Mouse (Mus musculus) spleen, postnatal 36 days (tissue): ENCODE data around the gene Gpr83.

Experiments used
- DNase-seq, 2 experiments: peaks; one replicate each; pipeline ENCODE4 v3.0.0; 2022; ENCODE audit warnings: low spot score in 2 of 2, mixed read lengths in 1 of 2

Gene Gpr83

DNA sequence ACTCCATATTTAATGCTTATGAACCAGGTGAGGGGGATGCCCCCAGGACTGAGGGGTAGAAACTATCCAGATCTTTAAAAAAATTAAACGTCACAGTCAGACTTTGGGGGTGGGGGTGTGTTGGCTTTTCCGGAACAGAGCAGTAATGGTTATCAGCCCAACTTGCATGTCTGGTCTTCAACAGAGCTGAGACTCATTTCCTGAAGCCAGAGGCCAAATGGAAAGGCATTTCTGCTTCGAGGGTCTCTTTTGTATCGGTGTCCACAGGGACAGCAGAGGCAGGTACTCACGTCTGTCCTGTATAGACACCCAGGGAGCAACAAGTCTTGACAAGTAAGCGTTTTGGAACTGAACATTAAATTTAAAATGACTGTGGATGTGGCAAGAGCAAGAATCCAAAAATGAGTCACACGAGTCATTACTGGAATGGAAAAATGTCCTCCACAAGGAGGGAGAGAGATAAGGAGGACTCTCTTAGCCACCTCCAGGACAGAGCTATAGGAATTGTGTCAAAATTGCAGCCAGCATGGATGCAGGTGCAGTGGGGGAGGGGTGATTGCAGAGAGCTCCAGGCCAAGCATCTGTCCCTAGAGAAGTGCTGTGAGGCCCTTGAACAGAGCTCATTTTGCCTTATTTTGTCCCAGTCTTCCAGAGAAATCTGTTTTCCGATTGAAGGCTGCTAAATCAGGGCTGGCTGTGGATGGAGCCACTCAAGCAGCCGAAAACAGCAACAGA, 44.9 kb downstream of the Gpr83 start:
- DNase-seq = no peak

DNA sequence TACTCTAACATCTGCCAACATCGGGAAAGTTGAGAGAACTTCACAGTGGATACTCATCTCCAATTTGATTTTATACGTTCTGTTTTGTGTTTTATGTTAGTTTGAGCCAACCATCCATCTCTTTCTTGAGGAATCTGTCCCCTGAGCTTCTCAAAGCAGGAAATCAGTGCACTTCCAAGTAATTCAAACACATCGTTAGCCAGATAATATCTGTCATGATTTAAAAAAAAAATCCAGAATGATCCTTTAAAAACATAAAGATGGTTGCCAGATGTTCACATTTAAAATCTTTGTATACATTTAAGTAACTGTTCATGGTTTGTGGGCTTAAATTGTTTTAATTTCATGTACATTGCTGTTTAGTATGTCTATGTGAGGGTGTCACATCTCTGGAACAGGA, 45.9 kb downstream of the Gpr83 start:
- DNase-seq = no peak

DNA sequence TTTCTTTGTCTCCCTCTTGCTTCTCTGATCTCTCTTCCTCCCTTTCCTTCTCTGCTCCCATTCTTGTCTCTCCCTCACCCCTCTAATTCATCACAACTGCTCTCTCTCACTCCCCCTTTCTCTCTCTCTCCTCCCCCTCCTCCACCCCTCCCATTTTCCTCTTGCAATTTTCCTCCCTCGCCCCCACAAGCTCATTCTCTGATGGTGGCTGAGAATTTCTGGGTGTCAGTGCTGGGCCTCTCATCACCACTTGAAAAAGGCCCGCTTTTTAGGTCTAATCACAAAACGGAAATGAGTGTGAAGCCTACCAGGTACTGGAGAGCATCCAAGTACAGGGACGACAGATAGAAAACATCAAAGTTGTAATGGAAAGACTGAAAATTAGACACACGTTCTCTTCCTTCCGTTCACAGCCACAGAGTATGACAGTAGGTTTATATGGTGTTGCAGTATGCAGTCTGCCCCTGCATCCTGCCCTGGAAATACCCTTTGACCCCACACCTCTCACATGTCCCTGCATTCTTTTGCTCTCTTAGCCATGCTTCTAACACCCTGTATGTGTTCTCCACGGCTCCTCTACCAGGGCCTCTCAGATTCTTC, 47.9 kb downstream of the Gpr83 start:
- DNase-seq = no peak

DNA sequence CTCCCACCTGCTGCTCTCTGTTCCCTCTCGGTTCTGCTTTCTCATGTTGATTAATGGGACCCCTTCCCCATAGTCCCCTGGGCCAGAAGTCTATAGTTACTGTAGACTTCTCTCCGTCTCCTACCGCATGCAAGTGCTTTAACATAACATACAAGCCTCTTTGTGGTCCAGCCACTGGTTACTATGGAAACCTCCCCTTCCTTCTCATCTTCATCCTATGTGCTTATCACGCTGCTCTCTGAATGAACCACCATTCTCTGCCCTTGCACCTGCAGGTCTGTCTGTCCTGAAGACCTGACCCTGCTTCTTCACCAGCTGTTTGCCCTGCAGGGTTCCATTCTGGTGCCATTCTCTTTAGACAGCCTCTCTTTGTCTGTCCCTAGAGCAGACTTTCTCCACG, 50.0 kb downstream of the Gpr83 start:
- DNase-seq = no peak

DNA sequence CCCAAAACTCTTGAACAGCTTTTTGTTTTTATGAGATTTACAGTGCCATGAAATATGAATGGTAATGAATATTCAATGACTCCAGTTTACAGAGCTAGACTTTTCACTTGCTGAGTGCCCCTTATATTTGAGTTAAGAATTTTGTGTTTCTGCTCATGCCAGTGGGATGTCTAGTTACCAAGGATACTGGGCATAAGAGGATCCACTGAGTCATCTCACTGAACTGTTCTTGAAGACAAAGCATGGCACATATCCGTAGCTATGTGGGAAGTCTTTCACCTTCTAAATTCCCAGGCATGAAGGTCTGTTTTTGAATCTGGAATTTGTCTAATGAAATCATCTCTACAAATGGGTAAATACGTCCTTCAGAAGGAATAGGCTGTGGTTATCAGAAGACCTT, 52.0 kb downstream of the Gpr83 start:
- no peak for DNase-seq

DNA sequence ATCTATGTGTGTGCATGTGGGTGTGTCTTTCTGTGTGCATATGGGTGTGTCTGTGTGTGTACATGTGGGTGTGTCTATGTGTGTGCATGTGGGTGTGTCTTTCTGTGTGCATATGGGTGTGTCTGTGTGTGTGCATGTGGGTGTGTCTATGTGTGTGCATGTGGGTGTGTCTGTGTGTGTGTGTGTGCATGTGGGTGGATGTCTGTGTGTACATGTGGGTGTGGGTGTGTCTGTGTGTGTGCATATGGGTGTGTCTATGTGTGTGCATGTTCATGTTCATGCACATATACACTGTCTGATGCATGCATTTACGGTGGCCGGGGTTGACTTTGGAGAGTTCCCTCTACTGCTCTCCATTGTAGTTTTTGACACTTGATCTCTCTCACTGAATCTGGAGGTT, 57.7 kb downstream of the Gpr83 start:
- no peak for DNase-seq

DNA sequence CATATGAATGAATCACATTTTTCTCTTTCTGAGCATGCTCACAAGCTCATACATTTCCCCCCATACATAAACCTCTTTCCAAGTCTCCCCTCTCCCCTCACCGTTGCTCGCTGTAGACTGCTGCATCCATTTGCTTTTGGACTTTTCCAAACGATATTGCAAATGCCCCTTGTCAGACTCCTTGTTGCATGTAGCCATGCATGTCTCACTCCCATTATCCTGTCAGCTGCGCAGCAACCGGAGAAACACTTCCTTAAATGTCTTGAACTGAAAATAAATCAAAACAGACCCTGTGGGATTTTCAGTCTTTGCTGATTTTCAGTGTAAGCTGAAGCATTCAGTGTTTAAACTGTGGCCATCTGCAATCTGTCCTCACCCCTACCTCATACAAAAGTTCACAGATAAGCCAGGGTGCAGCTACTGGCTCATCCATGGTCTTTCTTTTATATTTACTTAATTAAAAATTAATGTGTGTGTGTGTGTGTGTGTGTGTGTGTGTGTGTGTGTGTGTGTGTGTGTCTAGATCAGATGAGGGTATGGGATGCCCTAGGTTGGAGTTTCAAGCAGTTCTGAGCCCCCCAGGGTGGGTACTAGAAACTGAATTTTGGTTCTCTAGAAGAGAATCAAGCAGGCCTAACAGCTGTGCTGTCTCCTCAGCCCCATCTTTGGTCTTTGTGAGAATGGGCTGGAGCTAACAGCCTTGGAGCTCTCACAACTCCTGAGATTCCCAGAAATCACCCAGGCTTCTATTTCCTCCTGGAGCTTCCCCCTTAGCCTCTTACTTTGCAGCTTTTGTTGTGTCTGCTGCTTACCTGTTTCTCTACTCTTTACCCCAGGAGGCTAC, 59.0 kb downstream of the Gpr83 start:
- DNase-seq = no peak
